Mouse (Mus musculus) kidney, postnatal 0 days (tissue): ENCODE data around the gene Slc13a4. TPM values are rescaled to one million over a fixed set of nuclear protein-coding genes. Genes with fewer than 3 reads are reported as not detected.

Experiments
- ATAC-seq: fragments of 200-750 bp; cut with Nextera tagmentation; replicated peaks from 2 replicates; pipeline ENCODE4 v1.8.0; 2017; ENCODE audit warnings: low read depth, moderate number of reproducible peaks, moderate TSS enrichment, moderate library complexity; ENCODE audit not compliant: low FRiP score
- DNase-seq: peaks from one replicate; pipeline ENCODE4 v3.0.0-alpha.2; 2016; ENCODE audit warnings: low spot score
- H3K27ac ChIP-seq: fragments of 300-500 bp; sonication (generic); 2 replicates; pipeline ENCODE4 v1.5.1; 2014; ENCODE audit warnings: mild to moderate bottlenecking
- H3K27me3 ChIP-seq: fragments of 300-500 bp; sonication (generic); 2 replicates; pipeline ENCODE4 v1.6.1; 2014; ENCODE audit warnings: low read length, mixed read lengths; ENCODE audit not compliant: insufficient read depth
- H3K36me3 ChIP-seq: fragments of 300-500 bp; sonication (generic); 2 replicates; pipeline ENCODE4 v1.6.1; 2014; ENCODE audit warnings: low read length, mixed read lengths; ENCODE audit not compliant: insufficient read depth
- H3K4me1 ChIP-seq: fragments of 300-500 bp; sonication (generic); replicated peaks from 2 replicates; pipeline ENCODE4 v1.6.1; 2014; ENCODE audit warnings: antibody characterized with exemption, low read length, mixed read lengths; ENCODE audit not compliant: insufficient read depth
- H3K4me2 ChIP-seq: fragments of 300-500 bp; sonication (generic); 2 replicates; pipeline ENCODE4 v1.6.1; 2014; ENCODE audit warnings: mild to moderate bottlenecking, low read length, moderate library complexity, mixed read lengths
- H3K4me3 ChIP-seq: fragments of 300-500 bp; sonication (generic); replicated peaks from 2 replicates; pipeline ENCODE4 v1.5.1; 2014; ENCODE audit warnings: low read depth, low read length
- H3K9ac ChIP-seq: fragments of 300-500 bp; sonication (generic); 2 replicates; pipeline ENCODE4 v1.6.1; 2014; ENCODE audit warnings: low read depth, low read length
- H3K9me3 ChIP-seq: fragments of 300-500 bp; sonication (generic); replicated peaks from 2 replicates; pipeline ENCODE4 v1.6.1; 2016; ENCODE audit warnings: low read length, inconsistent platforms, mixed read lengths
- CTCF ChIP-seq: IDR thresholded peaks from 2 replicates; pipeline ENCODE4 v1.5.1; 2016; ENCODE audit warnings: antibody characterized with exemption, low read depth, mild to moderate bottlenecking, moderate library complexity
- WGBS: fragments of 180-500 bp; shearing (Covaris S2); extraction: QIAGEN DNeasy Blood & Tissue Kit; methylation state at CpG from one replicate; pipeline ENCODE4 v1.1.7; 2014; 5-methylcytosine and 5-hydroxymethylcytosine counted together
- polyA plus RNA-seq: library from polyadenylated mRNA; unstranded; fragments of >200 nt; fragmentation: Nextera tagmentation; extraction: Ambion mirVana; gene quantifications from 2 replicates; pipeline ENCODE4 v1.2.1, GENCODE M21; 2015

Gene Slc13a4
- polyA plus RNA-seq, 1 experiment from 2014 or later, result 0.30 TPM

DNA sequence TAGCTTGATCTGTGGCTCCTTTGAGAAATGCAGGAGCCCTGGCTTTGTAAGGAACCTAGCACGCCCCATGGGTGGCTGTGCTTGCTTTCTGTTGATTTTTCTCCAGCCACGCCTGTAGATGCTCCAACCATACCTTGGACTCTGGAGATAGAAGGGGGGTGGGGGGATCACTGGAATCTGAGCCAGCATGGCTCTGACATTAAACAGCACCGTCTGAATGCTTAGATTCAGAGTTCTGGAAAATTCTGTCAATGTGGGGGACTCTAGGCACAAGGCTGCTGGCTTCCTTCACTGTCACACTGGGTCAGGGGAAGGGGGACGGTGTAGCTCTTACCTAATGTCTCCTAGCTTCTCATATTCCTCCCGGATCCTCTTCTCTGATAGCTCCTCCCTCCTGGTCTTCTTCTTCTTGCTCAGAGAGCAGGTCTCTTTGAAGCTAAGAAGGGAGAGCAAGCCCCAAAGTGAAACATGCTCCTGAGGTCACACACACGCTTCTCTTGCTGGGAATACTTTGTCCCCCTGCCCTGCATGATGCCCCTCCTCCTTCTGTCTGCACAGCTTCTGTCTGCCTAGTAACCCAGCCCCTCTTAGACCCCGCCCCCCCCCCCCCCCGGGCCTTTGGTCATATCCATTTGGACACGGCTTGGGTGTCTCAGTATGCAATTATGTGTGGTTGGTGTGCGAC, 29.9 kb downstream of the Slc13a4 start:
- 52% methylated on average over 9 of the region's 10 CpGs for WGBS
- Histone ChIP-seq H3K36me3 (no peaks in the 10 kb centered on the region), H3K9ac (no peak overlapping the region), H3K4me2 (no peak overlapping the region), H3K4me3 (no peak overlapping the region), H3K27ac (no peak overlapping the region), H3K27me3 (no peaks in the 10 kb centered on the region), H3K4me1 (no peaks in the 10 kb centered on the region), H3K9me3 (no peaks in the 10 kb centered on the region)
- DNase-seq (no peak), ATAC-seq (no peak)
- TF ChIP-seq CTCF, result no peak

DNA sequence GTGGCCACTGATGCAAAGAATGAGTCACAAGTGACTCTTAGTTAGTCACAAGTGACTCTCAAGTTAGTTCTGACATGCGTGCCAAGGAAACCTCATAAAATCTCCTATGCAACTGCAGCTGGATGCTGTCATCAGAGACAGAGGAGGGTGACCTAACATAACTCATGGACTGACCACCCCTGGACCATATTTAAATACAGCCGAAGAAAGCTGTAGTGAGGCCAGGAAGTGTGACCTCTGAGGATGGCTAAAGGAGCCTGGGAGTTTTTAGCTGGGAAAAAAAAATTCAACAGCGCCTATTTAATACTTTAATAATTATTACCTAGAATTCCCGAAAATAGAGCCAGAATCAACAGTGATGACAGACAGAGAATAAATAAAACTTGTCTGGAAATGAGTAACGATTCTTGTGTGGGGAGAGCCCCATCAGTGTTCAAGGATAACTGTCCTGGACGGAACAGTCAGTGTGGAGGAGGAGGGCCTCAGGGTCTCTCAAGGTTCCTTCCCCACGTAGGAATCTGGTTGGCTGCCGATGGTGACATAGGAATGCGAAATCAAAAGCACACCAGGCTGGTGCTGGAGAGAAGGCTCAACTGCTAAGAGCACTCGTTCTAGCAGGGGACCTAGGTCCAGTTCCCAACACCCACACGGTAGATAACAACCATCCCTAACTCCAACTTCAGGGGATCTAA, 34.4 kb downstream of the Slc13a4 start:
- ATAC-seq (peak; percentile 78; the same call in 1 of the 2 replicates), DNase-seq (peak; percentile 91)
- 31% methylated on average over 11 of the region's 11 CpGs for WGBS
- H3K4me3 ChIP-seq, result no peak overlapping the region
- no peaks in the 10 kb centered on the region for H3K36me3 ChIP-seq
- no peak overlapping the region for H3K9ac ChIP-seq
- H3K27me3 ChIP-seq, result no peaks in the 10 kb centered on the region
- H3K27ac ChIP-seq, result no peak overlapping the region
- no peak for TF ChIP-seq CTCF
- H3K4me2 ChIP-seq, result no peak overlapping the region
- no peaks in the 10 kb centered on the region for H3K4me1 ChIP-seq
- H3K9me3 ChIP-seq, result no peaks in the 10 kb centered on the region

DNA sequence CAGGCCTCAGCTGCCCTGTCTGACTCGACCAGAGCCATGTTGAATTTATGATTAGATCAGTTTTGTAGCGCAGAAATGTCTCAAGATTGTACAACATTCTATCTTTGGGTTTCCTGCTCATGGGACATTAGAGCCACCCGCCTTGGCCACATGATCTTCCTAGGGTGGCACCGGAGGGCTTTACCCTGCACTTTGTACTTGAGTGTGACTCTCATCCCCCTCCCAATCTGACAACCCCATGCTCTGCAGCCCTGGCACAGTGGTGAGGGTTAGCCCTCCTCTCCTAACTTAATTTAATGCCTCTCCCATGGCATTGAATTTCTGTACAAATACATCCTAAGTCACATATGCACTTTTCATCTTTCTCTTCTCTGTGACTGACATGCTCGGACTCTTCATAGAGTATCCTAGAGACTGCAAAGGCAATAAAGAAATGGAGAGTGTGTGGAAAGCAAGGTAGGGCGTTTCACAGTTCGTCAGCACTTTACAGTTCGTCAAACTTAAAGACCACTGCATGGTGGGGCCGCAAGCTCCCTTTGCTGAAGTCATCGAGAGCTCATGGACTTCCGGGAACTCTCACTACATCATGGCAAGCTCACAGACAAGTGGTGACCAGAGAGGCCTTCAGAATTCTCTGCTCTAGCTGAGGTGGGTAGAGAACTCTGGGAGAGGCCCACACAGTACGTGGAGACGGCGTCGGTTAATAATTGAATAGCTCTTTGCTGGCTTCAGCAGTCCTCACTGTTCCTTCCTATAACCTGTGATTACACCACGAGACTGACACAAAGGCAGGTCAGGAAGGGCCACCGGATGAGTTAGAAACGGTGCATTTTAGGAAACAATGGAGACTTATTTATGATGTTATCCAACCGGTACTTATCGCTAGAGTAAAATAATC, 35.8 kb downstream of the Slc13a4 start:
- H3K27ac ChIP-seq, result no peak overlapping the region
- no peaks in the 10 kb centered on the region for H3K9me3 ChIP-seq
- H3K36me3 ChIP-seq, result no peaks in the 10 kb centered on the region
- WGBS, result 61% methylated on average over 20 of the region's 20 CpGs
- TF ChIP-seq CTCF, result no peak
- DNase-seq (no peak), ATAC-seq (peak; percentile 61)
- no peaks in the 10 kb centered on the region for H3K4me1 ChIP-seq
- H3K27me3 ChIP-seq, result no peaks in the 10 kb centered on the region
- no peak overlapping the region for H3K9ac ChIP-seq
- no peak overlapping the region for H3K4me3 ChIP-seq
- no peak overlapping the region for H3K4me2 ChIP-seq

DNA sequence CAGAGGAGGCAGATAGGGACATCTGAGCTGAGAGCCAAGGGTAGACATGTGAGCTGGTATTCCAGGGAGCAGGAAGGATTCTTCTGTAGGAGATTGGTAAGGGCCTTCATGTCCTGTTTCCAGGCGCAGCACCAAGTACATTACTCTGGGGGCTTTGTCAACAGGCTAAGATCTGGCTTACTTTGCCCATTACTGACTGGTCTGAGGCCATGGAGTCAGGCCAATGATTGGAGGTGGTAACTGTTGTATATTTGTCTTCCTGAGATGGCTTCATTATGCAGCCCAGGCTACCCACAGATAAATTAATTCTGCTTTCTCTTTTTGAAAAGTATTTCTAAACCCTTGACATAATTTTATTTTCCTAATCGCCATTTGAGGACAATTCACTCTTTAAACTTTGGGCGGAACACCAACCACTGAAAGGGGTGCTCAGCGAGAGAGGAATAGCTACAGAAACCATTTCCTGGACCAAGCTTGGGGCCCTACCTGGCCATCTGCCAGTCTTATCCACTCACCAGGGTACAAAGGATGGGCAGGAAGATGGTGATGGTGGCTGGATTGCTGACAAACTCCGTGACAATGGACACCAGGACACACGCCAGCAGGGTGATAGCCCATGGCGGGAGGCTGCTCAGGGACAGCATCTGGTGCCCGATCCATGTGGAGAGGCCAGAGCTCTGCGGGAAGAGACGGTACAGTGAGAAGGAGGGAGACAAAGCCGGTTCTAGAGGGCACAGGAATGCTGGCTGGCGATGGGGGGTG, 36.7 kb downstream of the Slc13a4 start:
- TF ChIP-seq CTCF, result no peak
- Histone ChIP-seq H3K9ac (no peak overlapping the region), H3K27me3 (no peaks in the 10 kb centered on the region), H3K4me3 (no peak overlapping the region), H3K4me1 (no peaks in the 10 kb centered on the region), H3K9me3 (no peaks in the 10 kb centered on the region), H3K36me3 (no peaks in the 10 kb centered on the region), H3K4me2 (no peak overlapping the region), H3K27ac (no peak overlapping the region)
- DNase-seq, result no peak
- 89% methylated on average over 12 of the region's 12 CpGs for WGBS
- ATAC-seq, result no peak

DNA sequence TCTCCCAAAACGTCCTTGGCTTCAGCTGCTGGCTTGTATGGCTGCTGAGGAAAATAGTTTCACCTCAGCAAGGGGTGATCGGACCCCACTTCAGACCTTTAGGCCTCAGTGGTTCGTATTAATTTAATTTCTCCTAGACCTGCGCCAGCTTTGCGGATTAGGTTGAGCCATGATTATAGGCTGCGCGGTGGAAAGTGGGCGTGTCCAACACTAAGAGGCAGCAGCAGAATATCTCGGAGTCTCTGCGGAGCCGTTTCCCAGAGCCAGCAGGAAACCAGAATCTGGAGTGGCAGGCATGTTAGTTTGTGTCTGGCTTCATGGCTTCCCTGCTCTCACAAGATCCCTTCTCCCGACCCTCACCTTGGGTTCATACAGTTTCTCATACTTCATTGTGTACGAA, 38.3 kb downstream of the Slc13a4 start:
- no peak overlapping the region for H3K9ac ChIP-seq
- no peak for TF ChIP-seq CTCF
- H3K4me1 ChIP-seq, result no peaks in the 10 kb centered on the region
- no peaks in the 10 kb centered on the region for H3K36me3 ChIP-seq
- H3K27ac ChIP-seq, result no peak overlapping the region
- no peaks in the 10 kb centered on the region for H3K9me3 ChIP-seq
- no peak overlapping the region for H3K4me2 ChIP-seq
- DNase-seq (no peak), ATAC-seq (no peak)
- H3K4me3 ChIP-seq, result no peak overlapping the region
- WGBS, result 82% methylated on average over 13 of the region's 13 CpGs
- no peaks in the 10 kb centered on the region for H3K27me3 ChIP-seq

DNA sequence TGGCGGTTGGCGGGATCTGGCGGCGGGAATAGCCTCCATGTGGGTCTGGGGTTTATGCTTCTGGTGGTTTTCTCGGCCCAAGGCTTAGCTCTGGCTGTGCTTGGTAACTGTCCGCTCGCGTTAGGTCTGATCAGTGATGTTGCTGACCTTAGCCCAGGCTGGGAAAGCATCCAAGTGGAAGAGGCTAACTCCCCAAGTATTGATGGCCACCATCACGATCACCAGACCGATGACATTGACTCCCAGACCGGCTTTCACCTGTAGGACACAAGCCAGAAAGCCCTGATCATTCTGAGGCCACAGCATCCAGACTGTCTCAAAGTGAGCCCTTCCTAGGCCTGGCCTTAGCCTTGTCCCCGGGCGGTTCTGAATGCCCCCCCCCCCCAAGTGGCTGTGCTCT, 39.2 kb downstream of the Slc13a4 start:
- TF ChIP-seq CTCF, result no peak
- no peak overlapping the region for H3K27ac ChIP-seq
- no peaks in the 10 kb centered on the region for H3K9me3 ChIP-seq
- 95% methylated on average over 13 of the region's 13 CpGs for WGBS
- no peaks in the 10 kb centered on the region for H3K27me3 ChIP-seq
- H3K36me3 ChIP-seq, result no peaks in the 10 kb centered on the region
- H3K9ac ChIP-seq, result no peak overlapping the region
- DNase-seq, result no peak
- no peak overlapping the region for H3K4me2 ChIP-seq
- ATAC-seq, result no peak
- no peak overlapping the region for H3K4me3 ChIP-seq
- no peaks in the 10 kb centered on the region for H3K4me1 ChIP-seq
